Mouse (Mus musculus) spleen, adult 2 months (tissue): Measurements from ENCODE around the gene Adnp. TPM values are rescaled to one million over a fixed set of nuclear protein-coding genes. Genes with fewer than 3 reads are reported as not detected.
A peak's percentile ranks its signal among the peaks of the same experiment; 100 is the strongest.
"Not testable (repeated sequence)": the region's sequence is repeated elsewhere in the genome, so short reads cannot be mapped to it uniquely, and the experiment has no call there.

Source experiments
- DNase-seq, 2 experiments: peaks; one replicate each; pipeline versions ENCODE4 v3.0.0 to v3.0.0-alpha.2; 2012 to 2021; ENCODE audit warnings: low spot score in 2 of 2, low read depth in 1 of 2
- H3K27ac ChIP-seq: fragments of 200-500 bp; 2 replicates; pipeline ENCODE4 v1.5.1; 2012; ENCODE audit warnings: low read length, inconsistent platforms; ENCODE audit not compliant: insufficient read depth
- H3K27me3 ChIP-seq: fragments of 200-500 bp; 2 replicates; pipeline ENCODE4 v1.6.1; 2012; ENCODE audit warnings: mild to moderate bottlenecking, moderate library complexity, low read length, inconsistent platforms; ENCODE audit not compliant: control insufficient read depth, insufficient read depth
- H3K36me3 ChIP-seq: fragments of 200-500 bp; 2 replicates; pipeline ENCODE4 v1.6.1; 2012; ENCODE audit warnings: mild to moderate bottlenecking, low read length, inconsistent platforms; ENCODE audit not compliant: control insufficient read depth, insufficient read depth
- H3K4me1 ChIP-seq: fragments of 200-500 bp; 2 replicates; pipeline ENCODE4 v1.6.1; 2011; ENCODE audit warnings: inconsistent platforms; ENCODE audit not compliant: control insufficient read depth, insufficient read depth, insufficient read length
- H3K4me3 ChIP-seq: fragments of 200-500 bp; 2 replicates; pipeline ENCODE4 v1.5.1; 2011; ENCODE audit warnings: mild to moderate bottlenecking, inconsistent platforms; ENCODE audit not compliant: insufficient read depth, insufficient read length; ENCODE audit errors: extremely low read depth
- CTCF ChIP-seq: fragments of 200-500 bp; IDR thresholded peaks from 2 replicates; pipeline ENCODE4 v1.5.1; 2011; ENCODE audit warnings: mild to moderate bottlenecking, inconsistent platforms; ENCODE audit not compliant: insufficient read depth, insufficient read length, insufficient replicate concordance; ENCODE audit errors: extremely low read depth
- POLR2A ChIP-seq: fragments of 200-500 bp; IDR thresholded peaks from 2 replicates; pipeline ENCODE4 v1.6.1; 2011; ENCODE audit warnings: low read depth, low read length, inconsistent platforms
- WGBS: fragments of 180-500 bp; shearing (Covaris S2); methylation state at CpG from one replicate; pipeline ENCODE4 v1.1.7; 2018; 5-methylcytosine and 5-hydroxymethylcytosine counted together
- polyA plus RNA-seq: library from polyadenylated mRNA; depleted of rRNA; stranded (reverse); fragments of >200 nt; gene quantifications from 2 replicates; pipeline ENCODE4 v1.2.3, GENCODE M21; 2012

Gene Adnp
- polyA plus RNA-seq, 1 experiment, result 15.7 TPM

GRCm38 (mm10) chr2:168158911-168159711 lies 47.8 kb downstream of the Adnp start:
- WGBS, result 2% methylated on average over 25 of the region's 25 CpGs
- no peak overlapping the region for H3K27ac ChIP-seq
- peak overlapping the region; percentile 48 for H3K4me3 ChIP-seq
- peaks cover 12% of the 10 kb centered on the region for H3K4me1 ChIP-seq
- H3K27me3 ChIP-seq, result 0 out of 2 replicates have a peak, but pooled peaks cover 3% of the 10 kb centered on the region
- H3K36me3 ChIP-seq, result no peaks in the 10 kb centered on the region
- peak in 1 of 2 experiments; percentile 59 for DNase-seq
- no peak for TF ChIP-seq POLR2A

DNA sequence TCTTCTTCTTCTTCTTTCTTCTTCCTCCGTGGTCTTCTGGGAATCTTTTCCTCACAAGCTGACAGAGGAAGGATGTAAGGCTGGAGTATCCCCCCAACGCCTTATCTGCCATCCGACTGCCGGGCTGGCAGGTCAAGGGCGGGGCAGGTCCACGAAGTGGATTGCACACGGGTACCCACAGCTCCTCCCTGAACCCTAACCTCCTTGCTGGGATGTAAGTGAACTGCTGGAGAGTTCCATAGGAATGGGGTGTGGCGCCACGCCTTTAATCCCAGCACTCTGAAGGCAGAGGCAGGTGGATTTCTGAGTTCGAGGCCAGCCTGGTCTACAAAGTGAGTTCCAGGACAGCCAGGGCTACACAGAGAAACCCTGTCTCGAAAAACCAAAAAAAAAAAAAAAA lies 48.9 kb downstream of the Adnp start:
- not testable (repeated sequence) for H3K27me3 ChIP-seq, H3K4me3 ChIP-seq, H3K36me3 ChIP-seq, DNase-seq, H3K27ac ChIP-seq
- H3K4me1 ChIP-seq, result peaks cover 12% of the 10 kb centered on the region
- WGBS, result 51% methylated on average over 10 of the region's 11 CpGs

- no peak for DNase-seq
- Histone ChIP-seq H3K27me3 (no peaks in the 10 kb centered on the region), H3K27ac (no peak overlapping the region), H3K4me1 (peaks cover 12% of the 10 kb centered on the region), H3K36me3 (no peaks in the 10 kb centered on the region), H3K4me3 (no peak overlapping the region)
- TF ChIP-seq POLR2A (no peak), CTCF (no peak)
- WGBS, result 93% methylated on average over 14 of the region's 14 CpGs
Measured at GRCm38 (mm10) chr2:168156361-168156760, 50.6 kb downstream of the Adnp start.

GRCm38 (mm10) chr2:168155666-168156065 lies 51.2 kb downstream of the Adnp start:
- 92% methylated on average over 7 of the region's 7 CpGs for WGBS
- no peak for DNase-seq
- no peak overlapping the region for H3K27ac ChIP-seq
- no peaks in the 10 kb centered on the region for H3K27me3 ChIP-seq
- no peaks in the 10 kb centered on the region for H3K36me3 ChIP-seq
- no peak overlapping the region for H3K4me3 ChIP-seq
- TF ChIP-seq CTCF, result no peak
- no peak for TF ChIP-seq POLR2A
- H3K4me1 ChIP-seq, result peaks cover 12% of the 10 kb centered on the region

GRCm38 (mm10) chr2:168154090-168154881 lies 52.6 kb downstream of the Adnp start:
- peak; percentile 54 to 59 for DNase-seq
- no peaks in the 10 kb centered on the region for H3K27me3 ChIP-seq
- H3K36me3 ChIP-seq, result no peaks in the 10 kb centered on the region
- H3K4me1 ChIP-seq, result peaks cover 12% of the 10 kb centered on the region
- WGBS, result 25% methylated on average over 14 of the region's 14 CpGs
- no peak overlapping the region for H3K4me3 ChIP-seq
- H3K27ac ChIP-seq, result no peak overlapping the region
- TF ChIP-seq POLR2A, result no peak
- TF ChIP-seq CTCF, result 0 out of 2 replicates have a peak, but pooled peaks have one; percentile 25

DNA sequence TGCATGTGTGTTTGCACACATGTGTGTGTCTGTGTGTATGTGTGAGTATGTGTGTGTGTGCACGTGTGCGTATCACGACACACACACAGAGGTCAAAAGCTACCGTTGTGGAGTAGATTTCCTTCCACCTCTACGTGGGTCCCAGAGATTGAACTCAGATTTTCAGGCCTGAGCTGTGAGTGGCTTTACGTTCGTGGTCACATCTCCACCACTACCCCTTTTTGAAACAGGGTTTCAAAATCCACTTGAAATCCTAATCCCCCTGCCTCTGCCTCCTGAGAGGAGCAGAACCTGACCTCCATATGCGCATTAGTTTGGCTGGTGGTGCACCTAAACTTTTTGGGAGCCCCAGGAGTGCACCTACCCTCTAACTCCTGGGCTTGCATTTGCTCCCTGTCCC lies 57.7 kb downstream of the Adnp start:
- 61% methylated on average over 8 of the region's 8 CpGs for WGBS
- DNase-seq, result no peak
- Histone ChIP-seq H3K4me1 (0 out of 2 replicates have a peak, but pooled peaks cover under 1% of the 10 kb centered on the region), H3K27ac (no peak overlapping the region), H3K36me3 (no peaks in the 10 kb centered on the region), H3K4me3 (no peak overlapping the region), H3K27me3 (no peaks in the 10 kb centered on the region)
- TF ChIP-seq POLR2A (no peak), CTCF (no peak)

GRCm38 (mm10) chr2:168147722-168148432 lies 59.0 kb downstream of the Adnp start:
- H3K27me3 ChIP-seq, result no peaks in the 10 kb centered on the region
- no peak overlapping the region for H3K4me3 ChIP-seq
- H3K4me1 ChIP-seq, result no peaks in the 10 kb centered on the region
- no peak for DNase-seq
- TF ChIP-seq POLR2A, result no peak
- no peak overlapping the region for H3K27ac ChIP-seq
- no peaks in the 10 kb centered on the region for H3K36me3 ChIP-seq
- WGBS, result 79% methylated on average over 22 of the region's 22 CpGs
